Mouse (Mus musculus) brain, embryonic 14.5 days (tissue): ENCODE data around the gene Mrps18c.

ENCODE experiments used
- CTCF ChIP-seq: fragments of 200-500 bp; IDR thresholded peaks from 2 replicates; pipeline ENCODE4 v1.5.1; 2012; ENCODE audit warnings: inconsistent platforms, mild to moderate bottlenecking, moderate library complexity, borderline replicate concordance; ENCODE audit not compliant: insufficient read depth, insufficient read length; ENCODE audit errors: extremely low read depth
- POLR2A ChIP-seq: fragments of 200-500 bp; IDR thresholded peaks from 2 replicates; pipeline ENCODE4 v1.6.1; 2012; ENCODE audit warnings: mild to moderate bottlenecking, inconsistent platforms, borderline replicate concordance; ENCODE audit not compliant: poor library complexity, insufficient read depth, insufficient read length, severe bottlenecking; ENCODE audit errors: extremely low read depth

GRCm38 (mm10) chr5:100766026-100766425, 32.4 kb upstream of the Mrps18c start:
- TF ChIP-seq CTCF (no peak), POLR2A (no peak)
